Mouse (Mus musculus) retina, postnatal 7 days (tissue): ENCODE measurements around the gene Pga5.

Experiments used
- DNase-seq: peaks from one replicate; pipeline ENCODE4 v3.0.0-alpha.2; 2012; ENCODE audit warnings: low read depth, low spot score

The Pga5 gene

GRCm38 (mm10) chr19:10703470-10703869 lies 25.6 kb upstream of the Pga5 start:
- DNase-seq = no peak

GRCm38 (mm10) chr19:10702125-10702524 lies 24.3 kb upstream of the Pga5 start:
- DNase-seq = no peak

GRCm38 (mm10) chr19:10701013-10701726 lies 23.3 kb upstream of the Pga5 start:
- DNase-seq = peak; percentile 42

GRCm38 (mm10) chr19:10699851-10700250 lies 22.0 kb upstream of the Pga5 start:
- DNase-seq = no peak

GRCm38 (mm10) chr19:10698131-10698991 lies 20.5 kb upstream of the Pga5 start:
- no peak for DNase-seq

GRCm38 (mm10) chr19:10695801-10696200 lies 17.9 kb upstream of the Pga5 start:
- DNase-seq = no peak

- DNase-seq = no peak
These were observed 16.2 kb upstream of the Pga5 start for GRCm38 (mm10) chr19:10693926-10694682.

- no peak for DNase-seq
These were observed 14.5 kb upstream of the Pga5 start for GRCm38 (mm10) chr19:10692361-10692760.

- no peak for DNase-seq
These were observed 13.8 kb upstream of the Pga5 start for GRCm38 (mm10) chr19:10691660-10692059.

- no peak for DNase-seq
These were observed 13.2 kb upstream of the Pga5 start for GRCm38 (mm10) chr19:10691121-10691520.

GRCm38 (mm10) chr19:10690336-10690735 lies 12.5 kb upstream of the Pga5 start:
- DNase-seq = no peak

GRCm38 (mm10) chr19:10689470-10690166 lies 11.7 kb upstream of the Pga5 start:
- DNase-seq = no peak

- peak; percentile 90 for DNase-seq
These were observed 10.9 kb upstream of the Pga5 start, which contains the start of gene Vps37c for GRCm38 (mm10) chr19:10688537-10689352. Gene Vps37c (plus strand): TSS chr19:10688735.

- DNase-seq = no peak
These were observed 7.9 kb upstream of the Pga5 start for GRCm38 (mm10) chr19:10685727-10686126.

GRCm38 (mm10) chr19:10685081-10685480 lies 7.2 kb upstream of the Pga5 start:
- no peak for DNase-seq

- no peak for DNase-seq
These were observed 3.7 kb upstream of the Pga5 start for GRCm38 (mm10) chr19:10681571-10681970.

- no peak for DNase-seq
These were observed 849 bp upstream of the Pga5 start for GRCm38 (mm10) chr19:10678772-10679067.

GRCm38 (mm10) chr19:10676656-10677055 lies 1.2 kb downstream of the Pga5 start:
- no peak for DNase-seq

- DNase-seq = no peak
These were observed 4.6 kb downstream of the Pga5 start for GRCm38 (mm10) chr19:10673275-10673674.

- DNase-seq = no peak
These were observed 5.9 kb downstream of the Pga5 start for GRCm38 (mm10) chr19:10671854-10672417.
